Mouse (Mus musculus): Measurements from ENCODE around the gene Plin1. TPM values are rescaled to one million over a fixed set of nuclear protein-coding genes. Genes with fewer than 3 reads are reported as not detected.

Gene Plin1
- polyA plus RNA-seq, 1 experiment from 2014 or later, result 0.07 TPM

DNA sequence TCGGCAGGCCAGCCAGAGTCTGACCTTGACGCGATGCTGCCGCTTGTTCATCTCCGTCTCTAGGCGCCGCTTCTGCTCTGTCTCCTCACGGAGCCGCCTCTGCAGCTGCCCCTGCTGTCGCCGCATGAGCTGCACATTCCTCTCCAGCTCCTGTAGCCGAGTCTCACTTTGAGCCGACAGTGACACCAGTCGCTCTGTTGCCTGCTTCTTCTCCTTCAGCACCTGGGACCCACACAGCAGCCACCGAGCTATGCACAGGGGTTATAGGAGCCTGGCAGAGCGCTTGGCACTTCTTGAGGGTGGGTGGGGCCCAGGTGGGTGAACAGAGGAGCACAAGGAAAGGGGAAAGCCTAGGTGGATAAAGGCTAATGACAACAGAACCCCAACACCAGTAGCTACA is 29.9 kb downstream of the Plin1 start:
- ATAC-seq (replicated peaks; ENCODE audit: low FRiP score), result no peak

DNA sequence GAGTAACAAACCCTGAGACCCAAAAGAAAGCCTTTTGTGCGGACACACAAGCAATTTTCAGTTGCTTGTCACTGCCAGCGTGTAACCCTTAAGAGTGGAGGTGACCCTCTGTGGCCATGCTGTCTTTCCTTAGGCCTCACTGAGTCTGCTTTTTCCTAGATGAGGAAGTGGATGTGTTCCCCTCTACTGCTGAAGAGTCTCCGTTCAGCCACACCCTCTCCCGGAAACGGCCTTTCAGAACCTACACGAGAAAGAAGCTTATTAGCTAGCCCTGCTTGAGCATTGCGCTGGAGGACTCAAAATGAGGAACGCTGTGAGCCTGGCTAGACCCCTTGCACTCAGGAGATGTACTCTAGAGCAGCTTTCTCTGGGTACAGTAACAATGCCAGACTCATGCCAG is 36.2 kb downstream of the Plin1 start:
- ATAC-seq (replicated peaks; ENCODE audit: low FRiP score), result no peak
- WGBS, result 88% methylated on average over 8 of the region's 8 CpGs

More for the DNA sequence above, 29.9 kb downstream of the Plin1 start:
- WGBS, result 89% methylated on average over 16 of the region's 16 CpGs
- H3K4me2 ChIP-seq (ENCODE audit: low read depth, low read length, severe bottlenecking), result no peak overlapping the region
- no peaks in the 10 kb centered on the region for H3K4me1 ChIP-seq (replicated peaks; ENCODE audit: control insufficient read depth, insufficient read depth, low read length)
- no peaks in the 10 kb centered on the region for H3K27me3 ChIP-seq (ENCODE audit: control insufficient read depth, insufficient read depth, low read length)
- no peak overlapping the region for H3K4me3 ChIP-seq (ENCODE audit: low read depth, low read length)
- H3K27ac ChIP-seq (ENCODE audit: low read depth, low read length), result no peak overlapping the region
- peaks cover 7% of the 10 kb centered on the region; the same call in 1 of the 2 replicates for H3K36me3 ChIP-seq (ENCODE audit: control insufficient read depth, insufficient read depth, low read length)
- H3K9me3 ChIP-seq (ENCODE audit: control insufficient read depth, low read length), result no peaks in the 10 kb centered on the region
- no peak for DNase-seq (ENCODE audit: low spot score)
- H3K9ac ChIP-seq (ENCODE audit: low read length), result no peak overlapping the region

DNA sequence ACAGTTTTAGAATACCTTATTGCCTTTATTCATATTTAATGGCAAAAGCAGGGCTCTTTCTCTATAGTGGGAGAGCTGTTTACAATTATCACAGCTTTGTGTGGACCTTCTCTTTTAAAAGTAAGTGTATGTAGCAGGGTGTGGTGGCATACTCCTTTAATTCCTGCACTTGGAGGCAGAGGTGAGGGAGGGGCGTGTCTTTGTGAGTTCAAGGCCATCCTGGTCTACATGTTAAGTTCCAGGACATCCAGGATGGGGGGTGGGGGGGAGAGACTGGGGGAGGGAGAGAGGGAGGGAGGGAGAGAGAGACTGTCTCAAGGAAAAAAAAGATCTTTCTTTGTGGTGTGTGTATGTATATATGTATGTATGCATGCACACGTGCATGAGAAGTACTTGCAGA is 52.5 kb downstream of the Plin1 start:
- H3K9me3 ChIP-seq (ENCODE audit: control insufficient read depth, low read length), result no peaks in the 10 kb centered on the region
- H3K4me3 ChIP-seq (ENCODE audit: low read depth, low read length), result no peak overlapping the region
- 89% methylated on average over 2 of the region's 2 CpGs for WGBS
- no peak overlapping the region for H3K4me2 ChIP-seq (ENCODE audit: low read depth, low read length, severe bottlenecking)
- H3K36me3 ChIP-seq (ENCODE audit: control insufficient read depth, insufficient read depth, low read length), result peaks cover 38% of the 10 kb centered on the region
- no peak for DNase-seq (ENCODE audit: low spot score)
- no peaks in the 10 kb centered on the region for H3K27me3 ChIP-seq (ENCODE audit: control insufficient read depth, insufficient read depth, low read length)
- H3K9ac ChIP-seq (ENCODE audit: low read length), result no peak overlapping the region
- no peak for ATAC-seq (replicated peaks; ENCODE audit: low FRiP score)
- no peaks in the 10 kb centered on the region for H3K4me1 ChIP-seq (replicated peaks; ENCODE audit: control insufficient read depth, insufficient read depth, low read length)
- no peak overlapping the region for H3K27ac ChIP-seq (ENCODE audit: low read depth, low read length)

More for the DNA sequence above, 36.2 kb downstream of the Plin1 start:
- Histone ChIP-seq H3K4me3 (ENCODE audit: low read depth, low read length) (no peak overlapping the region), H3K4me2 (ENCODE audit: low read depth, low read length, severe bottlenecking) (no peak overlapping the region), H3K27ac (ENCODE audit: low read depth, low read length) (no peak overlapping the region), H3K4me1 (replicated peaks; ENCODE audit: control insufficient read depth, insufficient read depth, low read length) (no peaks in the 10 kb centered on the region), H3K27me3 (ENCODE audit: control insufficient read depth, insufficient read depth, low read length) (no peaks in the 10 kb centered on the region), H3K36me3 (ENCODE audit: control insufficient read depth, insufficient read depth, low read length) (peaks cover 24% of the 10 kb centered on the region), H3K9me3 (ENCODE audit: control insufficient read depth, low read length) (no peaks in the 10 kb centered on the region), H3K9ac (ENCODE audit: low read length) (no peak overlapping the region)
- no peak for DNase-seq (ENCODE audit: low spot score)

DNA sequence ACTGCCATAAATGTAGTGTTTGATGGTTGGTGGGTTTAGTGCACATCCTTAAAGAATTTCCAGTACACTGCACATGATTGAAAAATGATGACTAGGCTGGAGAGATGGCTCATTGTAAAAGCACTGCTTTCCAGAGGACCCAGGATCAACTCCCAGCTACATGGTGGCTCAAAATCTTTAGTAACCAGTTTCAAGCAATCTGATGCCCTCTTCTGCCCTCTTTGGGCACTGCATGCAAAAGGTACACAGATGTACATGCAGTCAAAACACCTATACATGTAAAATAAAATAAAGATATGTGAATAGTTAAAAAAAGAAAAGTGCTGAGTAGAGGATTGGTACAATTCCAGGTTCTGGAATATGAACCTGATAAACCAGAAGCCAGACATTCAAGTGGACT is 53.5 kb downstream of the Plin1 start:
- Histone ChIP-seq H3K4me3 (ENCODE audit: low read depth, low read length) (no peak overlapping the region), H3K9ac (ENCODE audit: low read length) (no peak overlapping the region), H3K9me3 (ENCODE audit: control insufficient read depth, low read length) (no peaks in the 10 kb centered on the region), H3K4me1 (replicated peaks; ENCODE audit: control insufficient read depth, insufficient read depth, low read length) (no peaks in the 10 kb centered on the region), H3K36me3 (ENCODE audit: control insufficient read depth, insufficient read depth, low read length) (peaks cover 36% of the 10 kb centered on the region), H3K4me2 (ENCODE audit: low read depth, low read length, severe bottlenecking) (no peak overlapping the region), H3K27me3 (ENCODE audit: control insufficient read depth, insufficient read depth, low read length) (no peaks in the 10 kb centered on the region), H3K27ac (ENCODE audit: low read depth, low read length) (no peak overlapping the region)
- DNase-seq (ENCODE audit: low spot score), result no peak
- ATAC-seq (replicated peaks; ENCODE audit: low FRiP score), result no peak

DNA sequence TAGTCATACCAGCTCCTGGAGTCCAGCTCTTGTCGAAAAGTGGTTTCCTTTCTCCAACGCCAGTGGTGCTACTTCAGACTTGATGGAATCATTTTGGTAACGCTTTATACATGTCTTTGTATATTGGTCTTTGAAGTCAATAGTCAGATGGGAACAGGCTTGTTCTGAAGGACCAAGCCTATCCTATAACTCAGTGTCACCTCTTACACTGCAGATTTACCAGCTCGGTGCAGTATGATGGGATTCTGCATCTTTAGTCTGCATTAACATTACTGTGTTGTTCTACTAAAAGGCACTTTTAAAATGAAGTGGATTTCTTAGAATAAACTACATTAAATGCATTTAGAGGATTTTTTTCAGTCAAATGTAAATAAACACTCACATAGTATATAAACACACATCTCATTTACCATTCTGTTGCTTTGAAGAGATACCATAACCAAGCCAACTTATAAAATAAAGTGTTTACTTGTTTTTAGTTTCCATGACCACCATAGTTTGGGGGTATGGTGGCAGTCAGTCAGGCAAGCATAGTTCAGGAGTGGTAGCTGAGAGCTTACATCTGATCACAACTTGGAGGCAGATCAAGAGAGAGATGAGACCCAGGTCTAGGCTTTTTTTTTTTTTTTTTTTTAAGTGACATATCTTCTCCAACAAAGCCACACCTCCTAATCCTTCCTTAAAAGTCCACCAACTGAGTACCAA is 61.7 kb downstream of the Plin1 start:
- H3K4me3 ChIP-seq (ENCODE audit: low read depth, low read length), result no peak overlapping the region
- no peak overlapping the region for H3K9ac ChIP-seq (ENCODE audit: low read length)
- no peaks in the 10 kb centered on the region for H3K4me1 ChIP-seq (replicated peaks; ENCODE audit: control insufficient read depth, insufficient read depth, low read length)
- no peaks in the 10 kb centered on the region for H3K9me3 ChIP-seq (ENCODE audit: control insufficient read depth, low read length)
- no peak for DNase-seq (ENCODE audit: low spot score)
- H3K27ac ChIP-seq (ENCODE audit: low read depth, low read length), result no peak overlapping the region
- WGBS, result 95% methylated on average over 4 of the region's 4 CpGs
- no peaks in the 10 kb centered on the region for H3K27me3 ChIP-seq (ENCODE audit: control insufficient read depth, insufficient read depth, low read length)
- ATAC-seq (replicated peaks; ENCODE audit: low FRiP score), result no peak
- H3K36me3 ChIP-seq (ENCODE audit: control insufficient read depth, insufficient read depth, low read length), result peaks cover 18% of the 10 kb centered on the region
- no peak overlapping the region for H3K4me2 ChIP-seq (ENCODE audit: low read depth, low read length, severe bottlenecking)

Other genes with a start within 250 kb of the Plin1 start
- gene Rhcg, start 115.2 kb downstream of the Plin1 start, polyA plus RNA-seq (2014; fragmentation: Nextera tagmentation; extraction: Ambion mirVana), result 5.5 and 6.8 TPM in 2 replicates
- 23.9 and 25.3 TPM in 2 replicates for gene Ticrr, start 72.7 kb downstream of the Plin1 start, polyA plus RNA-seq (2014; fragmentation: Nextera tagmentation; extraction: Ambion mirVana)
- gene Kif7, start 17.2 kb downstream of the Plin1 start, polyA plus RNA-seq (2014; fragmentation: Nextera tagmentation; extraction: Ambion mirVana), result 7.3 and 8.7 TPM in 2 replicates
- 7.6 and 8.7 TPM in 2 replicates for gene Pex11a, start 10.2 kb upstream of the Plin1 start, polyA plus RNA-seq (2014; fragmentation: Nextera tagmentation; extraction: Ambion mirVana)
- gene Wdr93, start 10.3 kb upstream of the Plin1 start, polyA plus RNA-seq (2014; fragmentation: Nextera tagmentation; extraction: Ambion mirVana), result 0.21 and 0.37 TPM in 2 replicates
- 0.15 TPM in 1 of 2 replicates, not detected in the other for gene Mesp1, start 60.9 kb upstream of the Plin1 start, polyA plus RNA-seq (2014; fragmentation: Nextera tagmentation; extraction: Ambion mirVana)
- 0.37 and 0.89 TPM in 2 replicates for gene Mesp2, start 77.8 kb upstream of the Plin1 start, polyA plus RNA-seq (2014; fragmentation: Nextera tagmentation; extraction: Ambion mirVana)
- gene Anpep, start 128.2 kb upstream of the Plin1 start, polyA plus RNA-seq (2014; fragmentation: Nextera tagmentation; extraction: Ambion mirVana), result 4.1 and 4.6 TPM in 2 replicates
- gene Ap3s2, start 187.7 kb upstream of the Plin1 start, polyA plus RNA-seq (2014; fragmentation: Nextera tagmentation; extraction: Ambion mirVana), result 46.6 and 53.1 TPM in 2 replicates
- gene Arpin, start 202.5 kb upstream of the Plin1 start, polyA plus RNA-seq (2014; fragmentation: Nextera tagmentation; extraction: Ambion mirVana), result 20.8 and 23.0 TPM in 2 replicates